Mouse (Mus musculus): ENCODE results near the gene Arhgap9.
"Not testable (repeated sequence)": the region's sequence is repeated elsewhere in the genome, so short reads cannot be mapped to it uniquely, and the experiment has no call there.

Gene Arhgap9

DNA sequence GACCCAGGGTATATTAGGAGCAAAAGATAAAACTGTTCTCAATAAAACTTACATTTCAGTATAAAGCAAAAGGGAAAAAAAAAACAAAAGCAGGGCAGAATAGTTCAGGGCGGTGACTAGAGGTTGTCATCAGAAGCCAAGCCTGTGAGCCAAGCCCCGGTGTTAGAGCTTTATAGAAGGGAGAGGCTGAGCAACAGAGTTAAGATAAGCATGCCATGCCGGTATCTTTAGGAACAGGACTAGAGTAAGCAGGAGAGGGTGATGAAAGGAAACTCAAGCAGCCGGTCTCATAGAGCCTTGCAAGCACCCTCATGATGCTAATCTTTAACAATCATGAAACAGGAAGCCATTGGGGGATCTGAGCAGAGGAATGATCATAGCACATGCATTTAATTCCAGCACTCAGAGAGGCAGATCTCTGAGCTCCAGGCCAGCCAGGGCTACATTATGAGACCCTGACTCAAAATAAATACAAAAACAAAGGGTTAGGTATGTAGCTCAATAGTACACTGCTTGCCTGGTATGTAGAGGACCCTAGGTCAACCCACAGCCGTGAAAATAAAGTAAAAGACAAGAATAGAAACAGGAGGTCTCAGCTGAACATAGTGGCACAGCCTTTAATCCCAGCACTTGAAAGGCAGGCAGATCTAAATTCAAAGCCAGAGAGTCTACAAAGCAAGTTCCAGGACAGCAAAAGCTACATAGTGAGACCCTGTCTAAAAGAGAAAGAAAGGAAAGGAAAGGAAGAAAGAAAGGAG lies 29.7 kb upstream of the Arhgap9 start:
- in situ Hi-C loops (cut with MboI, MseI) = loop anchor here in 1 of 2 experiments (10.0 kb wide), 1 partner anchor 1233 kb away; the partner anchor contains the start of gene Esyt1

DNA sequence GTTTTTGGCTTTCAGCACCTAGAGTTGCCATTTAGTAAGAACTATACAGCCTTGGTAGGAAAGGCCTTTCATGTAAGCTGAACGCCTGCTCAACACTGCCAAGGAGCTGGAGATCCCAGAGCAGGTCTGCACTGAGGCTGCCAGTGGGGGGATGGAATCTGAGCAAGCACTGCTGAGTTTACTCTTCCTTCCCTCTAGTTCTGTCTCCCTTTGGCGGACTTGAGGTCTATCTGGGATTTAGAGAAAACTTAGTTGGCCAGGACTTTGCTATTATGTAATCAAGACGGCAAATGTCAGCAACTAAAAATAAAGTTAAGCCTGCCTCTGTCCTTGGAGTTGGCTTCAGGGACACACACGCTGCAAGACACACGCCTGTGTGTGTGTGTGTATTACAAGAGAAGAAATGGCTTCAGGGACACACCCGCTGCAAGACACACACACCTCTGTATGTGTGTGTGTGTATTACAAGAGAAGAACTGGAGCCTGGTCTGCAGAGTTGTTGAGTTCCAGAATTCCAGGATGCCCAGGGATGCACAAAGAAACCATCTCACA lies 28.7 kb upstream of the Arhgap9 start:
- in situ Hi-C loops (cut with MboI, MseI) = loop anchor here in 1 of 2 experiments (10.0 kb wide), 1 partner anchor 1232 kb away; the partner anchor contains the start of gene Esyt1

DNA sequence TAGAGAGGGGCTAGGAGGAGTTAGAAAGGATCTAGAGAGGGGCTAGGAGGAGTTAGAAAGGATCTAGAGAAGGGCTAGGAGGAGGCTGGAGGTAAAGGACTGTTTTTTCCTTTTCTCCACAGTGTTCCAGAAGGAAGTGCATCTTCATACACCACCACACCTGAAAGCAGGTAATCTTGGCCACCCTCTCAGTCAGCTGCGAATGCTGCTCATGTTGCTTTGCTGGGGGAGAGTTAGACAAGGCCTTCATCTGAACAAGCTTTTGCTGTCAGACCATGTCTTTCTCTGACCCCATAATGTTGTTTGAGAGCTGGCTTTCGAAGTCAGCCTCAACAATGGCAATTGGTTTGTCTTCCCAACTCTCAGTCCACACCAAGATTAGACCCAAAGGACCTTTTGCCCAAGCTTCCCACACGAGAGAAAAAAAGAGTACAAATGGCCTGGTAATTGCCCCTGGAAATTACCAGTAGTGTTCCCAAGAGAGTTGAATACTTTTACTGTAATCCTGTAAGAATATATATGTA lies 28.1 kb upstream of the Arhgap9 start:
- in situ Hi-C loops (cut with MboI, MseI) = loop anchor here in 1 of 2 experiments (10.0 kb wide), 1 partner anchor 1231 kb away; the partner anchor contains the start of gene Esyt1

DNA sequence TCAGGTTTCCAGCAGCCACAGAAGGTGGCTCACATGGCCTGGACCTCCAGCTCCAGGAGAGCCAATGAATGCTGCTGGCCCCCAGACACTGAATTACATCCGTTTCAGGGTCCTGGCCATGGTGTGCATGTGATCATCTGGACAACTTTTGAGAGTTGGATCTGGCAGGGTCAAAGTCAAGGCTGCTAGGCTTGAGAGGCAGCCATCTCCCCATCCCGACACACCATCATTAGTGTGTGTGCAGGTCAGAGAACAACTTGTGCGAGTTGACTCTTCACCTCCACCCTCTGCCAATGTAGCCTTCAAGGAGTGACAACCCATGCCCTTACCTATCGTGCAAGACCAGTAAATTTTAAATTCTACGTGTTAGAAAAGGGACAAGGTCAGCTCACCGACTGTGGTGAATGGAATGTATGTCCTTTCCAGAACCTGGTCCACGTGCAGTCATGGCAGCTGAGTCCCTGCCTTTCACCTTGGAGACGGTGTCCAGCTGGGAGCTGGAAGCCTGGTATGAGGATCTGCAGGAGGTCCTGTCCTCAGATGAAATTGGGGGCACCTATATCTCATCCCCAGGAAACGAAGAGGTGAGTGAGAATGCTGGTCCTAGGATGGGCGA lies 26.8 kb upstream of the Arhgap9 start:
- in situ Hi-C loops (cut with MboI, MseI) = loop anchor here in 1 of 2 experiments (10.0 kb wide), 1 partner anchor 1230 kb away; the partner anchor contains the start of gene Esyt1

DNA sequence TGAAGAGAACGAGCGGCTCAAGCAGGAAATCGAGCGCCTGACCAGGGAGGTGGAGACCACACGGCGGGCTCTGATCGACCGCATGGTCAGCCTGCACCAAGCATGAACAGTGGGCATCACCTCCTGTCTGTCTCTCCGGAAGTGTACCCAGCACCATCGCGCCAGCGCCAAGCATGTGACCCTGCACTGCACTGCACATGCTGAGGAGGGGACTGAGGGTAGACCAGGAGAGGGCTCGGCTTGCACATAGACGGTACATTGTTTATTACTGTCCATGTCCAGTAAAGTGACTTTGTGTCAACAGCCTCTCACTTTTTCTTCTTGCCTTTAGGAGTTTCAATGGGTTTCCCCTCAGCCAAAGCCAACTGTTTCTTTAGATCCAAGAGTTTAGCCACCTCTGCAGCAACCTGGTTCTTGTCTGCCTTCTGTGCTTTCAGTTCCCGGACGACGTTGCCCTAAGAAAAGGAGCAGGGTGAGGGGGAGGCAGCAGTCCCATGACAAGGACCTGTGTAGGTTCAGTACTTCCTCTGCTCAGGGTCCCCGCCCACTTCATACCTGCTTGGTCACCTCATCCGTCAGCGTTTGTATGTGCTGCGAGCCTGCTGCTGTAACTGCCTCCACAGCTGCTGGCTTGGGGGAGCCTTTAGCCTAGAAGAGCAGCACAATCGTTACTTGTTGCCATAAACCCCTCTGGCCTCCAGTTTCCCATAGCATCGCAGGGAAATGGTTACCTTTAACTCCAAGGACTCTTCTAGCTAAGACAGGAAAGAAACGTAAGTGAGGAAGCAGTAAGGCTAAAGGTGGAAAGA lies 25.6 kb upstream of the Arhgap9 start:
- in situ Hi-C loops (cut with MboI, MseI) = loop anchor here in 1 of 2 experiments (10.0 kb wide), 1 partner anchor 1229 kb away; the partner anchor contains the start of gene Esyt1

- in situ Hi-C loops (cut with MboI, MseI) = loop anchor here in 1 of 2 experiments (10.0 kb wide), 1 partner anchor 1228 kb away; the partner anchor contains the start of gene Esyt1
Observed at GRCm38 (mm10) chr10:127297015-127297871, 24.5 kb upstream of the Arhgap9 start.

DNA sequence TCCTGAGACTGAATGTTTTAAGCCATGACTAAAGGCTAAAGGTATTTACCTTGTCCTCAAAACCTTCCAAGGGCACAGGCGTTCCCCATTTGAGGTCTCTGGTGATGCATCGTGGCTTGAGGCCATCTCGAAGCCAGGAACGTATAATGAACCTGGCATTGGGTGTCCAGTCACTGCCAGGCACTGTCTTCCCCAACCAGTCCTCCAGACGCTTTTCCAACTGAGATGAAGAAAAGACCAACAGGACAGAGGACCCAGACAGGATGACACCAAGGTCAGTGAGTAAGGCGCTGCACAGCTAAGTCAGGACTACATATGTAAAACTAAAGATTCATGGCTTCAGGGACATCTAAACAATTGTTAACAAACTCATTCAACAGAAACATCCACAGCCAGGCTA lies 21.4 kb upstream of the Arhgap9 start:
- in situ Hi-C loops (cut with MboI, MseI) = no loop called here

DNA sequence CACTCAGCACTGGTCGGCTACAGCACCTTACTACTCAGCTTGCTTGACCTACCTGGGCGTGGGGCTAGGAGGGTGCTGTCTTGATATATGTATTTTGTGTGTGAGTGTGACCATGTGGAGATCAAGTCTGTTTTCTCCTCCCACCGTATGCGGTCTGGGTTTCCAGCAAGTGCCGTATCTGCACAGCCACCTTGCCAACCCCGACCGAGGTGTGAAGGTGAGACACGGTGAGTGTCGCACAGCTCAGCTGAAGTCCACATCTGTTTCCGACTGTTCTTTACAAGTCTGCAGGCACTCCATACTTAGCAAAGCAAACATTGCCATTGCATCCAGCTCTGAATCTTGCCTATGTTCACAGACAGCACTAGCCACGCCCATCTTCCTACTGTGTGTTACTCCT lies 18.6 kb upstream of the Arhgap9 start:
- in situ Hi-C loops (cut with MboI, MseI) = no loop called here

DNA sequence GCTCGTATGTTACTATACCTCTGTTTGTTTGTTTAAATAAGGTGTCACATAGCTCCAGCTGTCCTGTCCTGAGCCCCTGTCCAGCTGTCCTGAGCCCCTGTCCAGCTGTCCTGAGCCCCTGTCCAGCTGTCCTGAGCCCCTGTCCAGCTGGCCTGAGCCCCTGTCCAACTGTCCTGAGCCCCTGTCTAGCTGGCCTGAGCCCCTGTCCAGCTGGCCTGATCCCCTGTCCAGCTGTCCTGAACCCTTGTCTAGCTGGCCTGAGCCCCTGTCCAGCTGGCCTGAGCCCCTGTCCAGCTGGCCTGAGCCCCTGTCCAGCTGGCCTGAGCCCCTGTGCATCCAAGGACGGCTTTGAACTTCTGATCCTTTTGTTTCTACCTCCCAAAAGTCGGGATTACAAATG lies 12.6 kb upstream of the Arhgap9 start:
- in situ Hi-C loops (cut with MboI, MseI) = not testable (repeated sequence)

- in situ Hi-C loops (cut with MboI, MseI) = loop anchor here in 1 of 2 experiments (5.0 kb wide), 1 partner anchor 128 kb away; the partner anchor contains the start of gene Slc26a10
Observed at GRCm38 (mm10) chr10:127310523-127311475, 11.0 kb upstream of the Arhgap9 start.

DNA sequence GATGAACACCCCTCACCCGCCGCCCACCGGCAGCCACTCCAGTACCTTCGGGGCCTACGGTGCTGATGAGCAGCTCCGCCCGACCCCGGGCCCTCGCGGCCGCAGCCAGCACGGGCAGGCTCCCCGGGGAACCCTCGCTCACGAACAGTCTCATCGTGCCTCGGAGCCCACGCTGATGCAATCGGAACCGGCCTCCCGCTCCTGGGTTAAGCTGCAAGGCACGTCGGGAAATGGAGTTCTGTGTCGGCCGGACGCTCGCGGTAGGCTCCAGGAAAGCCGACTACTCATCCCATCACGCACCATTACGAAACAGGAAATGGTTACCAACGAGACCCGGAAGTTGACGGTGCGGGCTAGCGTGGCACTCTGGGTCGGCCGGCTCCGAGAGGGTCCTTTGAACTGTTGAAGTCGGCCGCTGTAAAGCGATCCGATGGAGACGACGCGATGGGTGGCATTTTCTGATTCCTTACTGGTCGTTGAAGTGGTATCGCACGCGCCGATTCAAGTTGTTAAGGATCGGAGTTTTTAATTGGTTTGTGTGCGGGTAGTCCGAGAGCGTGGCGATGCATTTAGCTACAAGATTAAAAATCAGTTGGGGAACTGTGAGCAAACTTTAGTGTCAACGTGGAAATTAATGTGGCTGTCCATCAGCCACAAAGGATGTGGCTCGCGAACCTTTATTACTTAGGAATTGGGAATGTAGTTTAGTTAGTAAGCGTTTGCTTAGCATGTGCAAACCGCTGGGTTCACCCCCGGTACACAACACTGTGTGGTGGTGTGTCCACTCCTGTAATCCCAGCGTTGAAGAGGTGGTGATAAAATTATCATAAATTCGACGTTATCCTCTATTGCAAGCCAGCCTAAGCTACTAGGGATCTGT lies 10.0 kb upstream of the Arhgap9 start, which contains the start of gene Mars:
TSS of gene Mars (minus strand) at position 311 of the 880 bp plus-strand sequence.
- in situ Hi-C loops (cut with MboI, MseI) = loop anchor here in 1 of 2 experiments (5.0 kb wide), 1 partner anchor 129 kb away; the partner anchor contains the start of gene Slc26a10

DNA sequence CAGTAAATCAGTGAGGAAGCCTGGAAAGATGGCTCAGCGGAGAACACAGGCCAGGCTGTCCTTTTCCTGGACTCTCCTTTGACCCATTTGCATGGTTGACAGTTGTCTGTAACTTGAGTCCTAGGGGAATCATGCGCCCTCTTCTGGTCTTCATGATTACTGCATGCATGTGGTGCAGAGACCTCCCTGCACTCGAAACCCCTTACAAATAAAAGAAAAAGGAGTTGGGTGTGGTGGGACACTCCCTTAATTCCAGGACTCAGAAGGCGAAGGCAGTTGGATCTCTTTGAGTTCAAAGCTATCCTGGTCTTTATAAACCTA lies 9.4 kb upstream of the Arhgap9 start:
- in situ Hi-C loops (cut with MboI, MseI) = loop anchor here in 1 of 2 experiments (5.0 kb wide), 1 partner anchor 130 kb away; the partner anchor contains the start of gene Slc26a10

GRCm38 (mm10) chr10:127312858-127313257 lies 8.9 kb upstream of the Arhgap9 start:
- in situ Hi-C loops (cut with MboI, MseI) = loop anchor here in 1 of 2 experiments (5.0 kb wide), 1 partner anchor 131 kb away; the partner anchor contains the start of gene Slc26a10

GRCm38 (mm10) chr10:127313516-127313915 lies 8.2 kb upstream of the Arhgap9 start:
- in situ Hi-C loops (cut with MboI, MseI) = loop anchor here in 1 of 2 experiments (5.0 kb wide), 1 partner anchor 131 kb away; the partner anchor contains the start of gene Slc26a10

DNA sequence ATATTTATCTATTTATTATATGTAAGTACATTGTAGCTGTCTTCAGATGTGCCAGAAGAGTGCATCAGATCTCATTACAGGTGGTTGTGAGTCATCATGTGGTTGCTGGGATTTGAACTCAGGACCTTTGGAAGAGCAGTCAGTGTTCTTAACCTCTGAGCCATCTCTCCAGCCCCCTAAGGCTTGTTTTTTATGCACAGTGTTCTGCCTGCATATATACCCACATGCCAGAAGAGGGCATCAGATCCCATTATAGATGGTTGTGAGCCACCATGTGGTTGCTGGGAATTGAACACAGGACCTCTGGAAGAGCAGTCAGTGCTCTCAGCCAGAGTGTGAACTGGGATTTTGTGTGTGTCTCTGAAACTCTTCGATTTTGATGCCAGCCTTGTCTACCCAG lies 6.8 kb upstream of the Arhgap9 start:
- in situ Hi-C loops (cut with MboI, MseI) = loop anchor here (5.0 kb wide), 2 partner anchors 133 to 1307 kb away; partner anchors contain the start of gene Slc26a10 (in 1 of the 2)

- in situ Hi-C loops (cut with MboI, MseI) = loop anchor here (5.0 kb wide), 1 partner anchor 1305 kb away; no protein-coding TSS in a partner anchor
Observed at GRCm38 (mm10) chr10:127317277-127317676, 4.5 kb upstream of the Arhgap9 start.

DNA sequence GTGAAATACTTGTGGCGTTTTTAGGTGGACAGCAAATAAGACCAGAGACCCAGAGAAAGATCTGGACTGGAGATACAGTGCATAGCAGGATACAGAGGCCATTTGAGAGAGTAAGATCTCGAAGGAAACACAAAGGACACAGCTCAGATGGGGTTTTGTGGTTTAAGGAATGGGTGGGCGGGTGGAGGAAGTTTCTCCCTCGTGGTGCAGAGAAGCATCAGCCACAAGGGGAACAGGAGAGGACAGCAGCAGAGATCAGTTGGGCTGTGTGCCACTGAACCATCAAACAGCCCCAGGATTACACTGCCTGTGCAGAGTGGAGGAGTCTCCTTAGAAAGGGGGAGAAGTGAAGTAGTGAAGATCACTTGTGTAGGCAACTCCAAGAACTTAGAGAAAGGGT lies 3.8 kb upstream of the Arhgap9 start:
- in situ Hi-C loops (cut with MboI, MseI) = loop anchor here (5.0 kb wide), 1 partner anchor 1304 kb away; no protein-coding TSS in a partner anchor
